Mouse (Mus musculus): ENCODE data around the gene Kctd15. TPM values are rescaled to one million over a fixed set of nuclear protein-coding genes. Genes with fewer than 3 reads are reported as not detected.

Gene Kctd15
- polyA plus RNA-seq (2012; rRNA removed) = 22.6 and 26.4 TPM in 2 replicates

DNA sequence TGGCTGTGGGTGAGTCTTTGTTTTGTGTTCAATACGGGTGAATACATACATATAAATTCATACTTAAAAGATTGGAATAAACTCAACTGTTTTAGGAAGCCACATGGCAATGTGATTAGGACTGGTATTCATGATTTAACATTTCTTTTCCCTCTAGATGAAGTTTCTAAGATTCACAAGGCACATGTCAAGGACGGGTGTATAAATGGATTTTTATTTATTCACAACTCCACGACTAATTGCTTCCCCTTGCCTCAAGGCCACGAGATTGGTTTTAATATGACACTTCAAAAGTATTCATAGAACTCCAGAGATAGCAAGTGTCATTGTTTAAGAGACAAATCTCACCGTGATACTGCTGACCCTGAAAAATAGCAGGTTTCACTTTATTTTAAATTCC is at the start of gene Kctd15:
Gene Kctd15, minus strand, starts transcription at position 101 of the 400 bp plus-strand sequence.

Other genes starting within 250 kb of the Kctd15 start
- 0.71 and 1.3 TPM in 2 replicates for gene Chst8, start 156.0 kb upstream of the Kctd15 start, polyA plus RNA-seq (2012; rRNA removed)

Data from stomach, adult 2 months (tissue).